Mouse (Mus musculus): ENCODE data around the gene Nr5a2. TPM values are rescaled to one million over a fixed set of nuclear protein-coding genes. Genes with fewer than 3 reads are reported as not detected.
"Not testable (repeated sequence)": the region's sequence is repeated elsewhere in the genome, so short reads cannot be mapped to it uniquely, and the experiment has no call there.

The Nr5a2 gene
- polyA plus RNA-seq, 2 experiments from 2014 or later = 0.42 TPM; not detected in 1

- ATAC-seq = no peak
Measured at GRCm38 (mm10) chr1:136832305-136833152, 127.7 kb downstream of the Nr5a2 start.

- ATAC-seq = no peak
Measured at GRCm38 (mm10) chr1:136830992-136831391, 129.3 kb downstream of the Nr5a2 start.

- ATAC-seq = no peak
Measured at GRCm38 (mm10) chr1:136829931-136830330, 130.3 kb downstream of the Nr5a2 start.

- ATAC-seq = no peak
Measured at GRCm38 (mm10) chr1:136823897-136824296, 136.4 kb downstream of the Nr5a2 start.

- ATAC-seq = no peak
Measured at GRCm38 (mm10) chr1:136800625-136801024, 159.6 kb downstream of the Nr5a2 start.

- no peak for ATAC-seq
Measured at GRCm38 (mm10) chr1:136796361-136797090, 163.7 kb downstream of the Nr5a2 start.

GRCm38 (mm10) chr1:136792957-136793883, 167.0 kb downstream of the Nr5a2 start:
- ATAC-seq = not testable (repeated sequence)
